Mouse (Mus musculus): ENCODE data around the gene Snx22. TPM values are rescaled to one million over a fixed set of nuclear protein-coding genes. Genes with fewer than 3 reads are reported as not detected.

Snx22 gene
- polyA plus RNA-seq, 1 experiment, result 1.6 TPM

- no peak for DNase-seq
- H3K4me1 ChIP-seq (ENCODE audit: control insufficient read depth, insufficient read depth, low read length), result peaks cover 7% of the 10 kb centered on the region; the same call in 1 of the 2 replicates
- H3K4me3 ChIP-seq (ENCODE audit: insufficient read depth, low read depth, low read length), result no peak overlapping the region
- TF ChIP-seq POLR2A (IDR thresholded peaks at IDR 0.05; ENCODE audit: low read depth, low read length), result no peak
- no peak for TF ChIP-seq CTCF (conservative IDR thresholded peaks at IDR 0.05; ENCODE audit: insufficient read depth, insufficient read length, low read depth, low read length)
- H3K36me3 ChIP-seq (ENCODE audit: control insufficient read depth, insufficient read depth, low read length), result no peaks in the 10 kb centered on the region; the same call in 1 of the 2 replicates
- 71% methylated on average over 3 of the region's 3 CpGs for WGBS
- H3K27me3 ChIP-seq (replicated peaks; ENCODE audit: control insufficient read depth, insufficient read depth, low read length), result no peaks in the 10 kb centered on the region
- no peak overlapping the region for H3K27ac ChIP-seq (ENCODE audit: insufficient read depth, low read depth, low read length)
Measured at GRCm38 (mm10) chr9:66061656-66062055, 7.9 kb downstream of the Snx22 start.

GRCm38 (mm10) chr9:66060986-66061385 lies 8.5 kb downstream of the Snx22 start:
- no peak overlapping the region for H3K27ac ChIP-seq (ENCODE audit: insufficient read depth, low read depth, low read length)
- 10% methylated on average over 4 of the region's 4 CpGs for WGBS
- peak overlapping the region; percentile 89 for H3K4me3 ChIP-seq (ENCODE audit: insufficient read depth, low read depth, low read length)

GRCm38 (mm10) chr9:66060308-66060647 lies 9.2 kb downstream of the Snx22 start:
- no peaks in the 10 kb centered on the region for H3K36me3 ChIP-seq (ENCODE audit: control insufficient read depth, insufficient read depth, low read length)
- peak overlapping the region; percentile 89 for H3K4me3 ChIP-seq (ENCODE audit: insufficient read depth, low read depth, low read length)
- DNase-seq, result no peak
- under 1% methylated on average over 20 of the region's 20 CpGs for WGBS
- TF ChIP-seq CTCF (conservative IDR thresholded peaks at IDR 0.05; ENCODE audit: insufficient read depth, insufficient read length, low read depth, low read length) (no peak), POLR2A (IDR thresholded peaks at IDR 0.05; ENCODE audit: low read depth, low read length) (no peak)
- peaks cover 7% of the 10 kb centered on the region; the same call in 1 of the 2 replicates for H3K4me1 ChIP-seq (ENCODE audit: control insufficient read depth, insufficient read depth, low read length)
- H3K27me3 ChIP-seq (replicated peaks; ENCODE audit: control insufficient read depth, insufficient read depth, low read length), result no peaks in the 10 kb centered on the region
- H3K27ac ChIP-seq (ENCODE audit: insufficient read depth, low read depth, low read length), result peak overlapping the region; percentile 85

More at GRCm38 (mm10) chr9:66060986-66061385, 8.5 kb downstream of the Snx22 start:
- no peak for TF ChIP-seq CTCF (conservative IDR thresholded peaks at IDR 0.05; ENCODE audit: insufficient read depth, insufficient read length, low read depth, low read length)
- no peak for TF ChIP-seq POLR2A (IDR thresholded peaks at IDR 0.05; ENCODE audit: low read depth, low read length)
- Histone ChIP-seq H3K4me1 (ENCODE audit: control insufficient read depth, insufficient read depth, low read length) (peaks cover 7% of the 10 kb centered on the region; the same call in 1 of the 2 replicates), H3K27me3 (replicated peaks; ENCODE audit: control insufficient read depth, insufficient read depth, low read length) (no peaks in the 10 kb centered on the region), H3K36me3 (ENCODE audit: control insufficient read depth, insufficient read depth, low read length) (no peaks in the 10 kb centered on the region)
- no peak for DNase-seq

GRCm38 (mm10) chr9:66059583-66060307 lies 9.8 kb downstream of the Snx22 start, which contains the start of gene Ppib:
Gene Ppib, plus strand, starts transcription at chr9:66060222.
- Histone ChIP-seq H3K36me3 (ENCODE audit: control insufficient read depth, insufficient read depth, low read length) (no peaks in the 10 kb centered on the region), H3K27ac (ENCODE audit: insufficient read depth, low read depth, low read length) (peak within 1 kb of the TSS; percentile 85), H3K27me3 (replicated peaks; ENCODE audit: control insufficient read depth, insufficient read depth, low read length) (no peaks in the 10 kb centered on the region), H3K4me3 (ENCODE audit: insufficient read depth, low read depth, low read length) (peak within 1 kb of the TSS; percentile 89), H3K4me1 (ENCODE audit: control insufficient read depth, insufficient read depth, low read length) (peaks cover 7% of the 10 kb centered on the region; the same call in 1 of the 2 replicates)
- TF ChIP-seq CTCF (conservative IDR thresholded peaks at IDR 0.05; ENCODE audit: insufficient read depth, insufficient read length, low read depth, low read length) (no peak), POLR2A (IDR thresholded peaks at IDR 0.05; ENCODE audit: low read depth, low read length) (peak; percentile 74)
- 1% methylated on average over 51 of the region's 51 CpGs for WGBS
- DNase-seq, result peak; percentile 99

GRCm38 (mm10) chr9:66053620-66054019 lies 15.9 kb downstream of the Snx22 start:
- WGBS, result 29% methylated on average over 1 of the region's 1 CpGs
- no peaks in the 10 kb centered on the region; the same call in 1 of the 2 replicates for H3K4me1 ChIP-seq (ENCODE audit: control insufficient read depth, insufficient read depth, low read length)
- DNase-seq, result no peak

GRCm38 (mm10) chr9:66052731-66053130 lies 16.8 kb downstream of the Snx22 start:
- DNase-seq, result no peak
- no peaks in the 10 kb centered on the region for H3K36me3 ChIP-seq (ENCODE audit: control insufficient read depth, insufficient read depth, low read length)
- TF ChIP-seq POLR2A (IDR thresholded peaks at IDR 0.05; ENCODE audit: low read depth, low read length) (no peak), CTCF (conservative IDR thresholded peaks at IDR 0.05; ENCODE audit: insufficient read depth, insufficient read length, low read depth, low read length) (no peak)
- H3K27me3 ChIP-seq (replicated peaks; ENCODE audit: control insufficient read depth, insufficient read depth, low read length), result no peaks in the 10 kb centered on the region
- no peak overlapping the region for H3K27ac ChIP-seq (ENCODE audit: insufficient read depth, low read depth, low read length)
- 100% methylated on average over 1 of the region's 1 CpGs for WGBS
- no peak overlapping the region for H3K4me3 ChIP-seq (ENCODE audit: insufficient read depth, low read depth, low read length)
- no peaks in the 10 kb centered on the region; the same call in 1 of the 2 replicates for H3K4me1 ChIP-seq (ENCODE audit: control insufficient read depth, insufficient read depth, low read length)

More at GRCm38 (mm10) chr9:66053620-66054019, 15.9 kb downstream of the Snx22 start:
- Histone ChIP-seq H3K4me3 (ENCODE audit: insufficient read depth, low read depth, low read length) (no peak overlapping the region), H3K27ac (ENCODE audit: insufficient read depth, low read depth, low read length) (no peak overlapping the region), H3K36me3 (ENCODE audit: control insufficient read depth, insufficient read depth, low read length) (no peaks in the 10 kb centered on the region), H3K27me3 (replicated peaks; ENCODE audit: control insufficient read depth, insufficient read depth, low read length) (no peaks in the 10 kb centered on the region)
- no peak for TF ChIP-seq POLR2A (IDR thresholded peaks at IDR 0.05; ENCODE audit: low read depth, low read length)

GRCm38 (mm10) chr9:66051493-66051892 lies 18.0 kb downstream of the Snx22 start:
- no peak for TF ChIP-seq POLR2A (IDR thresholded peaks at IDR 0.05; ENCODE audit: low read depth, low read length)
- no peak for TF ChIP-seq CTCF (conservative IDR thresholded peaks at IDR 0.05; ENCODE audit: insufficient read depth, insufficient read length, low read depth, low read length)
- no peaks in the 10 kb centered on the region; the same call in 1 of the 2 replicates for H3K4me1 ChIP-seq (ENCODE audit: control insufficient read depth, insufficient read depth, low read length)
- no peaks in the 10 kb centered on the region for H3K27me3 ChIP-seq (replicated peaks; ENCODE audit: control insufficient read depth, insufficient read depth, low read length)
- 67% methylated on average over 4 of the region's 4 CpGs for WGBS
- no peaks in the 10 kb centered on the region for H3K36me3 ChIP-seq (ENCODE audit: control insufficient read depth, insufficient read depth, low read length)
- H3K4me3 ChIP-seq (ENCODE audit: insufficient read depth, low read depth, low read length), result no peak overlapping the region
- DNase-seq, result no peak
- no peak overlapping the region for H3K27ac ChIP-seq (ENCODE audit: insufficient read depth, low read depth, low read length)

Data from kidney, adult 2 months (tissue).